Mouse (Mus musculus): ENCODE data around the gene Il22ra1. TPM values are rescaled to one million over a fixed set of nuclear protein-coding genes. Genes with fewer than 3 reads are reported as not detected.

Il22ra1 gene
- polyA plus RNA-seq, 1 experiment = 0.04 TPM

- no peak for TF ChIP-seq CTCF (IDR thresholded peaks at IDR 0.05; ENCODE audit: control insufficient read depth, insufficient read depth, insufficient read length)
- TF ChIP-seq MAX (IDR thresholded peaks at IDR 0.05) = no peak
Measured at GRCm38 (mm10) chr4:135771592-135771991, 43.6 kb downstream of the Il22ra1 start.

GRCm38 (mm10) chr4:135772671-135773070, 44.7 kb downstream of the Il22ra1 start:
- H3K79me3 ChIP-seq (ENCODE audit: low read depth) = no peaks in the 10 kb centered on the region
- no peak overlapping the region for H3K4me3 ChIP-seq (ENCODE audit: insufficient read depth, poor library complexity, severe bottlenecking)
- no peaks in the 10 kb centered on the region for H3K79me2 ChIP-seq (ENCODE audit: control insufficient read depth, insufficient read depth)
- H3K36me3 ChIP-seq (ENCODE audit: control insufficient read depth, insufficient read depth) = no peaks in the 10 kb centered on the region
- peaks cover 14% of the 10 kb centered on the region for H3K27me3 ChIP-seq (ENCODE audit: control insufficient read depth, insufficient read depth, insufficient read length)
- no peak overlapping the region for H3ac ChIP-seq (ENCODE audit: control insufficient read depth, insufficient read length, low read depth)
- TF ChIP-seq MAX (IDR thresholded peaks at IDR 0.05) (no peak), MYOD1 (IDR thresholded peaks at IDR 0.05; ENCODE audit: control insufficient read depth, insufficient read length, low read depth) (peak; percentile 29), CTCF (IDR thresholded peaks at IDR 0.05; ENCODE audit: control insufficient read depth, insufficient read depth, insufficient read length) (no peak)

More at GRCm38 (mm10) chr4:135771592-135771991, 43.6 kb downstream of the Il22ra1 start:
- H3K27me3 ChIP-seq (ENCODE audit: control insufficient read depth, insufficient read depth, insufficient read length) = peaks cover 9% of the 10 kb centered on the region
- H3K36me3 ChIP-seq (ENCODE audit: control insufficient read depth, insufficient read depth) = no peaks in the 10 kb centered on the region
- no peaks in the 10 kb centered on the region for H3K79me2 ChIP-seq (ENCODE audit: control insufficient read depth, insufficient read depth)
- no peaks in the 10 kb centered on the region for H3K79me3 ChIP-seq (ENCODE audit: low read depth)
- no peak overlapping the region for H3ac ChIP-seq (ENCODE audit: control insufficient read depth, insufficient read length, low read depth)
- H3K4me3 ChIP-seq (ENCODE audit: insufficient read depth, poor library complexity, severe bottlenecking) = no peak overlapping the region

DNA sequence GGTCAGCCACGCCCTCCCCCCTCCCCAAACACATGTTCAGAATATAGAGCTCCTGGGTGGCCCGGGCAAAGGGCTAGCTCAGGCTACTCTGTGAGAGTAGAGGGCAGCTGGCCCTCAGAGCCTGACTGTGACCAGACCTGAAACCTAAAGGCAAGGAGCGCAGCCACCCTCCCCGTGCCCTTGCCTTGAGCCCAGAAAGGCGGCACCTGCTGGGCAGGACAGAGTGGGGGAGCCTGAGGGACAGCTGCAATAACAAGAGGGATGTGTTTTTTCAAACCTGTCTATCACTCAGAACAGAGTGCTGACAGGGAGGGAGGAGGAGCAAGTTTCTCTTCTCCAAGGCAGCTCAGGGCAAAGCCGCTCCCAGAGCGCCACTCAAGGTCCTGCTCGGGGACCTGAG, 46.5 kb downstream of the Il22ra1 start:
- H3K79me3 ChIP-seq (ENCODE audit: low read depth) = no peaks in the 10 kb centered on the region
- no peak overlapping the region for H3ac ChIP-seq (ENCODE audit: control insufficient read depth, insufficient read length, low read depth)
- no peaks in the 10 kb centered on the region for H3K36me3 ChIP-seq (ENCODE audit: control insufficient read depth, insufficient read depth)

DNA sequence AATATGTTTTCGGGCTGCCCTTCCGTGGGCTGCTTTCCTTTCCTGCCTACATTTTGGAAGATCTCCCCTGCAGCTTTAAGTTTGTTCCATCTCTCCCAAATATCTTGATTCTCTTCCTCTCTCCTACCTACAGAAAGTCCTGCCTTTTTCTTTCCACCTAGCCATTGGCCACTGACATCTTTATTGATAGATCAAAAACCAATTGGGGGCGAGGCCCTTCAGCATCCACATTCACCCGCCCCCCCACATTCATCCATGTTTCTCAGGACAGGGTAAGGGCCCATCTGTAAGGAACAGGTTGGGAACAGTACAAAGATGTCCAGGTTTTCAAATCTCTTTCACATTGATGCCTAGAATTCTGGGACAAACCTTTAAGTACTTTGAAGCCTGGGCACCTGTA, 48.9 kb downstream of the Il22ra1 start:
- H3K79me2 ChIP-seq (ENCODE audit: control insufficient read depth, insufficient read depth) = no peaks in the 10 kb centered on the region
- TF ChIP-seq MYOG (IDR thresholded peaks at IDR 0.05; ENCODE audit: control insufficient read depth, extremely low read depth, insufficient read length) = no peak
- no peak for TF ChIP-seq FOSL1 (IDR thresholded peaks at IDR 0.05; ENCODE audit: insufficient read depth, low read length, poor library complexity, severe bottlenecking)
- no peak for TF ChIP-seq CTCF (IDR thresholded peaks at IDR 0.05; ENCODE audit: control insufficient read depth, insufficient read depth, insufficient read length)
- no peak for TF ChIP-seq USF1 (IDR thresholded peaks at IDR 0.05; ENCODE audit: low read depth)
- TF ChIP-seq MYOD1 (IDR thresholded peaks at IDR 0.05; ENCODE audit: control insufficient read depth, insufficient read length, low read depth) = no peak
- no peaks in the 10 kb centered on the region for H3K79me3 ChIP-seq (ENCODE audit: low read depth)
- peaks cover 18% of the 10 kb centered on the region for H3K27me3 ChIP-seq (ENCODE audit: control insufficient read depth, insufficient read depth, insufficient read length)
- H3K4me3 ChIP-seq (ENCODE audit: insufficient read depth, poor library complexity, severe bottlenecking) = no peak overlapping the region
- no peaks in the 10 kb centered on the region for H3K36me3 ChIP-seq (ENCODE audit: control insufficient read depth, insufficient read depth)
- H3ac ChIP-seq (ENCODE audit: control insufficient read depth, insufficient read length, low read depth) = no peak overlapping the region

More for the DNA sequence above, 46.5 kb downstream of the Il22ra1 start:
- H3K79me2 ChIP-seq (ENCODE audit: control insufficient read depth, insufficient read depth) = no peaks in the 10 kb centered on the region
- TF ChIP-seq MYOD1 (IDR thresholded peaks at IDR 0.05; ENCODE audit: control insufficient read depth, insufficient read length, low read depth) = peak; percentile 65
- TF ChIP-seq MAX (IDR thresholded peaks at IDR 0.05) = no peak
- H3K27me3 ChIP-seq (ENCODE audit: control insufficient read depth, insufficient read depth, insufficient read length) = peaks cover 18% of the 10 kb centered on the region
- H3K4me3 ChIP-seq (ENCODE audit: insufficient read depth, poor library complexity, severe bottlenecking) = no peak overlapping the region

- Histone ChIP-seq H3K79me3 (ENCODE audit: low read depth) (no peaks in the 10 kb centered on the region), H3ac (ENCODE audit: control insufficient read depth, insufficient read length, low read depth) (no peak overlapping the region), H3K79me2 (ENCODE audit: control insufficient read depth, insufficient read depth) (no peaks in the 10 kb centered on the region), H3K27me3 (ENCODE audit: control insufficient read depth, insufficient read depth, insufficient read length) (peaks cover 14% of the 10 kb centered on the region), H3K4me3 (ENCODE audit: insufficient read depth, poor library complexity, severe bottlenecking) (no peak overlapping the region), H3K36me3 (ENCODE audit: control insufficient read depth, insufficient read depth) (no peaks in the 10 kb centered on the region)
- no peak for TF ChIP-seq FOSL1 (IDR thresholded peaks at IDR 0.05; ENCODE audit: insufficient read depth, low read length, poor library complexity, severe bottlenecking)
- no peak for TF ChIP-seq MYOD1 (IDR thresholded peaks at IDR 0.05; ENCODE audit: control insufficient read depth, insufficient read length, low read depth)
- no peak for TF ChIP-seq USF1 (IDR thresholded peaks at IDR 0.05; ENCODE audit: low read depth)
- TF ChIP-seq MAX (IDR thresholded peaks at IDR 0.05) = no peak
Measured at GRCm38 (mm10) chr4:135779661-135780060, 51.7 kb downstream of the Il22ra1 start.

GRCm38 (mm10) chr4:135780255-135780654, 52.3 kb downstream of the Il22ra1 start:
- Histone ChIP-seq H3K4me3 (ENCODE audit: insufficient read depth, poor library complexity, severe bottlenecking) (no peak overlapping the region), H3K36me3 (ENCODE audit: control insufficient read depth, insufficient read depth) (no peaks in the 10 kb centered on the region), H3K27me3 (ENCODE audit: control insufficient read depth, insufficient read depth, insufficient read length) (peaks cover 14% of the 10 kb centered on the region), H3K79me3 (ENCODE audit: low read depth) (no peaks in the 10 kb centered on the region), H3K79me2 (ENCODE audit: control insufficient read depth, insufficient read depth) (no peaks in the 10 kb centered on the region), H3ac (ENCODE audit: control insufficient read depth, insufficient read length, low read depth) (no peak overlapping the region)
- no peak for TF ChIP-seq USF1 (IDR thresholded peaks at IDR 0.05; ENCODE audit: low read depth)
- no peak for TF ChIP-seq MYOD1 (IDR thresholded peaks at IDR 0.05; ENCODE audit: control insufficient read depth, insufficient read length, low read depth)
- TF ChIP-seq CTCF (IDR thresholded peaks at IDR 0.05; ENCODE audit: control insufficient read depth, insufficient read depth, insufficient read length) = no peak
- no peak for TF ChIP-seq MYOG (IDR thresholded peaks at IDR 0.05; ENCODE audit: control insufficient read depth, extremely low read depth, insufficient read length)
- no peak for TF ChIP-seq MAX (IDR thresholded peaks at IDR 0.05)
- TF ChIP-seq CEBPB (IDR thresholded peaks at IDR 0.05; ENCODE audit: low read depth) = no peak
- no peak for TF ChIP-seq FOSL1 (IDR thresholded peaks at IDR 0.05; ENCODE audit: insufficient read depth, low read length, poor library complexity, severe bottlenecking)

Data from C2C12 (cell line).